Mouse (Mus musculus): ENCODE measurements at regions not wholly inside any gene's neighbourhood (a gene's known extent, or its start where the extent isn't known, plus 50 kb on each side); places are given as distances from the start of the nearest gene placed in this dataset.

DNA sequence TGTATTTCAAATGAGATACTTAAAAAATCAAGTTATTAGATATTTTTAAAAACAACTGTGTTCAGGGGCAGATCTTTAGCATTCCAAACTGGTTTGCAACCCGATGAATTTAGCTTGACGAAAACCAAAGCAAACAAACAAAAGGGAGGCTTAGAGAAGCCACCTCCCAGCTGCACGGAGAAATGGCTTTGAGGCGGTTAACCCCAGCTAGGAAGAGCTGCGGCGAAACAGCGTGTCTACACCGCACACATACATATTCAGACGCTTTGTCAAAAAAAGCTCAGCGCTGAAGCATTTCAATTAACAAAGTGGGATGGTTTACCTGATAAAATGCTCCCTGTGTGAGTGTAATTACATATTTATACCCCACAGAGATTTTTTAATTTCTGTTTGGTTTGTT is 123.0 kb upstream of the Ap5m1 start:
- no peak for ATAC-seq (ENCODE audit: low TSS enrichment)

DNA sequence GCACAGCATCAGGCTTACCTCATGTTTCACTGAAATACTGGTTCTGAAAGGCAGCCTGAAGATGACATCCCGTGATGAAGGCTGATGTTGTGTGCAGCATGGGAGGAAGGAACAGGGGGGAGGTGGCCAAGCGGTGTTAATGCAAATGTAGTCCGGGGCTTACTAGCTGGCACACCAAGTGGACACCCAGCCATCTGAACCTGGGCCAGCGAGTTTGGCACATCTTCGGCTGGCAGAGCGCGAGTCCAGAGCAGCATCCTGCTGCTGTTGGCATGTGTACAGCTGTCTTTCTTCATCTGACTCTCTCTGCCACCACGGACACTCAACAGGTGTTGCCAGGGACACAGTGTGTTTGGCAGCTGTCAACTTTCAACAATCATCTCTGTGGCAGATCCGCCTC is 135.0 kb upstream of the Ap5m1 start:
- ATAC-seq (ENCODE audit: low TSS enrichment) = no peak

DNA sequence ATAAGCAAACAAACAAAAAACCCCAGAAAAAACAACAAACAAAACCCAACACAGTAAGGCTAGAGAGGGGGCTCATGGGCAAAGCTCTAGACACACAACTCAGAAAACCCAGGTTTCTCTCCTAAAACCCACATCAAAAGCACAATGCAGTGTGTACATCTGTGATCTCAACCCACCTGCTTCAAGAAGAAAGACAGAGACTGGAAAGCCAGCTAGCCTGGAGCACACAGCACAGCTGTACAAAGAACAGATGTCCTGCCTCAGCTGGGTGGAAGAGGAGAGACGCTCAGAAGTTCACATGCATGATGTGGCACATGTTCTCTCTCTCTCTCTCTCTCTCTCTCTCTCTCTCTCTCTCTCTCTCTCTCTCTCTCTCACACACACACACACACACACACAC is 140.0 kb upstream of the Ap5m1 start:
- no peak for ATAC-seq (ENCODE audit: low TSS enrichment)

DNA sequence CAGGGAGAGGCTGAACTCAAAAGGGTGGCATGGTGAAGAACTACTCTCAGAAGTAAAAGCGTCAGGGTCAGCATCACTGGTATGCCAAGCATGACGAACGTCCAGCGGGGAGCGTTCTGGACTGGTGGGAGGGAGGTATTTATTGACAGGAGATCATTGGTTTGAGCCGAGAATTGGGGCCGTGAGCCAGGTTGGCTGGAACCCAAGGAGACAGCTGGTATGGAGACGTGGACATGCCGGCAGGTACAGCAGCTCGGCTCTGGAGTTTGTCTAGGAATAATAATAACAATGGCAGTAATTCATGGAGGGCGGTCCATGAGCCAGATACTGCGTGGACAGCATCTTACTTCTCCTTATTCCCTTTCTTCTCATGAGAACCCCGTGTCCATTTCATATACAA is 156.5 kb upstream of the Ap5m1 start:
- no peak for ATAC-seq (ENCODE audit: low TSS enrichment)

DNA sequence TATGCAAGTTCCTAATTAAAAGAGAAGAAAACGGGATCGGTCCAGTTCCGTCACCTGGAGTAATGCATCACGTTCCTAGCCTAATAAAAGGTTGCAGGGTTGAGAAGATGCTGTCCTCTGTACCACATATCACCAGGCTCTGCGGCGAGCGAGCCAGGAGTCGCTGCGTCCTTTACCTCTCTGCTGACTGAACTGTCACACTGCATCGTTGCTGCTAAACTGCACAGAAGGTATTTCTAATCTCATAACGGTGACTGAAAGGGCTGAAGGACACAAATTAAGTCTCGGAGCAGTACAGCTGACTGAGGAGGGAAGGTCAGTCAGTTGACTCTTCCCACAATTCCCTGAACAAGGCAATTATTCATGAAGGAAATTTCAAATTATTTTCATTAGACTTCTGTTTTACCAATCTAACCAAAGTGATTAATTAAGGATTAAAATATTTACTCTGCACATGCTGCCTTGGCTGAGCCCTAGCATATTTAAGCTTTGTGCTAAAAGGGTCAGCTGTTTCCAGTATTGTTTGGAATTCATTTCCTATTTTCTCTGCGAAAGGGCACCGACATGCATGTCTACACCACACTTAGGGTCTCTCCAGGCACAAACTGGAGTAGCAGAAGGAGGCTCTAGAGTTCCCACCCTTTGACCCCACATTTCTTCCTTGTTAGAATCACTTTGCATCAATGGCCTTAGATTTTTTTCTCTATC is 157.8 kb upstream of the Ap5m1 start:
- no peak for ATAC-seq (ENCODE audit: low TSS enrichment)

GRCm38 (mm10) chr14:48907403-48907973 is 158.4 kb upstream of the Ap5m1 start:
- ATAC-seq (ENCODE audit: low TSS enrichment) = no peak

- no peak for ATAC-seq (ENCODE audit: low TSS enrichment)
Observed at GRCm38 (mm10) chr14:48906956-48907355, 158.9 kb upstream of the Ap5m1 start.

DNA sequence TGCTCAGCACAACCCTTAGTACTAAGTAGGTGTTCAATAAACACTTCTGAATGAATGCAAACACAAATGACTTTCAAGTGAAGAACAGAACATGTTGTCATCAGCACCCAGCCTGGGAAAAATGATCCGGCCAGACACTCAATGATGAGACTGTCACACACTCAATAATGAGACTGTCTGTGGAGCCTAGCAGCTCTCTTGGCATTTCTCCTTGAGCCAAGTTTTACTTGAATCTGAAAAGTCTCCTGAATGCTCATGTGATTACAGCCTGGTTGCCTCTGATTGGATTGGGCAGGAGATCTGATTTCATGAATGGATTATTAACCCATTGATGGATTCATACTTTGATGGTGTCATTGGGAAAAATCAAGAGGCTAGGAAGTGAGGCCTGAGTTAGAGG is 161.3 kb upstream of the Ap5m1 start:
- no peak for ATAC-seq (ENCODE audit: low TSS enrichment)

DNA sequence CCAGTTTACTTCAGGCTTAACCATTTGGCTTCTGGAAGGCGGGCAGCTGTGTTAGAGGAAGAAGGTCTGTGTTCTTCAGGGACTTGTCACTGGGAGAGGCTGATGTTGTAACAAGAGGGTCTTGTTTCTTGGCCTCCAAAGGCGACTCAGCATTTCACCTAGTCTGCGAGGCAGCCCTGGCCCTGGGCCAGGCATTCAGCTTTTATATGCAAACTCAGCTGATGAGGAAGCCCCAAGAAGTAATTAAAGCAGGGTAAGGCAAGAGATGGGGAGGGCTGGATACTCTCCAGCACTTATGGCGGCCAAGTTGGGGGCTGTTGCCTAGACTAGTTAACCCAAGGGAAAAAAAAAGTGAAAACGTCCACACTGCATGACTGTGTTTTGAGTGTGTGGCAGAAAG is 162.4 kb upstream of the Ap5m1 start:
- no peak for ATAC-seq (ENCODE audit: low TSS enrichment)

- ATAC-seq (ENCODE audit: low TSS enrichment) = no peak
Observed at GRCm38 (mm10) chr14:48900201-48900600, 165.7 kb upstream of the Ap5m1 start.

GRCm38 (mm10) chr14:48897140-48897539 is 168.8 kb upstream of the Ap5m1 start:
- no peak for ATAC-seq (ENCODE audit: low TSS enrichment)

- no peak for ATAC-seq (ENCODE audit: low TSS enrichment)
Observed at GRCm38 (mm10) chr14:48896235-48896634, 169.7 kb upstream of the Ap5m1 start.

- no peak for ATAC-seq (ENCODE audit: low TSS enrichment)
Observed at GRCm38 (mm10) chr14:48891216-48891615, 174.7 kb upstream of the Ap5m1 start.

DNA sequence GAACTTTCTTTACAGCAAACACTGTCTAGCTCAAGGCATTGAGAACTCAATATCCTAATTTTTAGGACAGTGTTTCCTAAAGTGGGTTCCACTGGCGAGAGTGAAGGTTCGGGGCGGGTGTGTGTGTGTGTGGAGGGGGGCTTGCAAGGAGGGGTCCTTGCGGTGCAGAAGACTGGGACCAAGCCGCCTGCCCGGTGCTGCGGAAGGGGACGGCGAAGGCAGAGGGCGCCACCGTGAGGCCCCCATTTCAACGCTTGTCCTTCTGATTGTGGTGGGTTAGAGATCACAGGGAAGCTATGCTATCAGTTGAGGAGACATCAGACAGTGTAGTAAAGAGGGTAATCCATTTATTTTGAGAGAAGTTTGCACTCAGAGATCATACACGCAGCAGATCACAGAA is 176.9 kb upstream of the Ap5m1 start:
- no peak for ATAC-seq (ENCODE audit: low TSS enrichment)

DNA sequence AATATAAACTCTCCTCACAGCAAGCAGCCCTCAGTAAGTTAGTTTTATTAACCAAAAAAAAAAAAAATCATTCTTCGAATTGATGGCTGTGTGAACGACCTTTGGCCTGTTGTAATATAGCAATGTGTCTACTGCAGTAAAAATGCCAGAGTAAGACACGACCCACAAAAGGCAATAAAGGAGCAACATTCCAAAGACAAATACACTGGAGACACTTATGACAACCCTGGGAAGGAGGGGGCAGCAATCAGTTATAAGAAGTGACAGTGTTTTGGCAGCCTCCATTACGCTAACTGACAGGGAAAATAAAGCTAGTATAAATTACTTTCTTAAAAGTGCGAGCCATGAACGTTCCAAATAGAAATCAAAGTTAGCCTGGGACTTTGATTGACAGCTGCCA is 185.9 kb upstream of the Ap5m1 start:
- ATAC-seq (ENCODE audit: low TSS enrichment) = no peak

DNA sequence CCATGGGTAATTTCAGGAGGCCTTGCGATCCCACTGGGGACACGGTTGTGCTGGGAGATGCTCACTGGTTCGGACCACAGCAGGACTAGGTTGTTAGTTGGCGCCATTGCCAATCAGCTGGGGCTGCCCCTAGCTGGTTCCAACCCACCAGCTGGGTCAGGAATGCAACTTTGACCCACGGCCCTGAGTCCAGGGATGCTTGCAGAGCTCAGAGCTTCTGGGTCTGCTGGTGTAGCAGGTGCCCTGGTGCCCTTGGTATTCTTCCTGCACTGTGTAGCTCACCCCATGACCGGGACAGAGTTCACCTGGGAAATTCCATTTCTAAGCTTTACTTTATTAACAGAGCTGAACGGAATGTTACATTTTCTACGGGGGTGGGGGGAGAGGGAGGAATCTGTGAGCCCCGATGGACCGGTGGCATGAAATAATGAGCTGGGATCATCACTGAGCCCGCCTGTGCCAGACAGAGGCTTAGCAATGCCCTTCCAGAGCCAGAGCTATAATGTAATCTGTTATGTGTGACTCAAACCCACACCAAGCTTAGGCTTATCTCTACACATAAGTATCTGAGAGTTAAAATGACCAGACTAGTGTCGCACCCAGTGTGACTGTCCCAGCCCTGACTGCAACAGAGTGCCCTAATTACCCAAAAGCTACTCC is 187.8 kb upstream of the Ap5m1 start:
- ATAC-seq (ENCODE audit: low TSS enrichment) = no peak

DNA sequence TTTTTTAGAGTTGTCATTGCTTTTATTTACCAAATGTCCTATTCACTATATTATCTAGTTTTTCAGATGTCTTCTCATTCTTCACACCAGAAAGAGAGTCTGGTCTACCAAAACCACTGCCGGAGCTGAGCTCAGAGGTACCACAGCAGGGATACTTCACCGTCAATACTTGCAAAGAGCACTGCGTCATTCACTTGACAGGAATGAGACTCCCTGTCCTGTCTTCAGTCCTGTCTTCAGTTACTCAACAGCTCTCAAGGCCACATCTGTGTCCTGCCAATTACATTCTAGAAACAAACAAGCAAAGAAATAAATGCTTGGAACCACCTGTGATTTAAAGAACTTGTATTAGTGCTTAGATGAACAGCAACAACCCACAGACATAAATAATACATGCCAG is 194.6 kb upstream of the Ap5m1 start:
- ATAC-seq (ENCODE audit: low TSS enrichment) = no peak

DNA sequence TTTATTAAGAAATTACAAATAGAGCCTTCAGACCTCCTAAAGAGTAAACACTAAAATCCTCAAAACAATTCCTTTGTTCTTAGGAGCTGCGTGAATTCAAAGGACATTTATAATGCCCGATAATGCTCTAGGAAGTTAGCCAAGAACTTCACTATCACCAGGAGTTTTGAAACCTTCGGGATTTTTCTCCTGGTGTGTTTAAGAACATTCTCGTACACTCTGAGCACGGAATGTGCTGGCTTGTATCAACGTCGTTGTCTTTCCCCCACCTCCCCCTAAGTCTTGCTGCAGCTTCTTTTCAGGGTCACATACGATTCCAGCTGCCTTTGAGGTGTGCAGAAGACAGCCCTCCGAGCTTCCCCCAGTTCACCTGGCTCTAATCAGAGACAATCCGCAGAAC is 195.9 kb upstream of the Ap5m1 start:
- ATAC-seq (ENCODE audit: low TSS enrichment) = no peak

- no peak for ATAC-seq (ENCODE audit: low TSS enrichment)
Observed at GRCm38 (mm10) chr14:48855453-48855852, 181.8 kb upstream of the Otx2 start.

GRCm38 (mm10) chr14:48854188-48854924 is 180.7 kb upstream of the Otx2 start:
- no peak for ATAC-seq (ENCODE audit: low TSS enrichment)

- no peak for ATAC-seq (ENCODE audit: low TSS enrichment)
Observed at GRCm38 (mm10) chr14:48853479-48854187, 180.0 kb upstream of the Otx2 start.

DNA sequence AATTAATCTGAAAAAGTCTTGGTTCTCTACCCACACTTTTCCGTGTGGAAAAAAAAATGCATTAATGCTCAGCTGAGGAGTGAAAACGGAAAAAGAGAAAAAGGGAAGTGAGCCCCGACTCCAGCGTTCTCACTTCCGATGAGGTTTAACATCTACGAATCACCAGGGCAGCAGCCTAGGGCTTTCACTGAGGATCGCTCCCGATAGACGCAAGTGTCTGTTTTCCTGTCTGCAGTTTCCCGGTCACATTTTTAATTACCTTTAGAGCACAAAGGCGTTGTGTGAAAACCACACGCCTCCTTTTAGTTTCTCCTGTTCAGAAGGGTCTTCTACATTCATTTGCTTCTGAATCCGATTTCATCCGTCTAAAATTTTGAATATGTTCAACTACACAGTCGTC is 179.2 kb upstream of the Otx2 start:
- ATAC-seq (ENCODE audit: low TSS enrichment) = no peak

Data from frontal cortex, adult (tissue).